Mouse (Mus musculus): Measurements from ENCODE around the gene Osbpl9. TPM values are rescaled to one million over a fixed set of nuclear protein-coding genes. Genes with fewer than 3 reads are reported as not detected.

The Osbpl9 gene
- total RNA-seq, 4 experiments from 2014 or later = 60.7 to 75.9 (median 72.2) TPM

- no peak for DNase-seq (ENCODE audit: low spot score in 2 of 2)
Measured at GRCm38 (mm10) chr4:109207524-109207923, 5.5 kb upstream of the Osbpl9 start.

- DNase-seq (ENCODE audit: low spot score in 2 of 2) = no peak
Measured at GRCm38 (mm10) chr4:109204416-109204815, 2.3 kb upstream of the Osbpl9 start.

- no peak for DNase-seq (ENCODE audit: low spot score in 2 of 2)
Measured at GRCm38 (mm10) chr4:109203931-109204330, 1.9 kb upstream of the Osbpl9 start.

- DNase-seq (ENCODE audit: low spot score in 2 of 2) = no peak
Measured at GRCm38 (mm10) chr4:109199069-109199468, 3.0 kb downstream of the Osbpl9 start.

GRCm38 (mm10) chr4:109195900-109196629, 6.0 kb downstream of the Osbpl9 start:
- no peak for DNase-seq (ENCODE audit: low spot score in 2 of 2)

- no peak for DNase-seq (ENCODE audit: low spot score in 2 of 2)
Measured at GRCm38 (mm10) chr4:109193886-109194285, 8.2 kb downstream of the Osbpl9 start.

- no peak for DNase-seq (ENCODE audit: low spot score in 2 of 2)
Measured at GRCm38 (mm10) chr4:109191598-109191997, 10.5 kb downstream of the Osbpl9 start.

- no peak for DNase-seq (ENCODE audit: low spot score in 2 of 2)
Measured at GRCm38 (mm10) chr4:109185616-109186405, 16.3 kb downstream of the Osbpl9 start.

- DNase-seq (ENCODE audit: low spot score in 2 of 2) = no peak
Measured at GRCm38 (mm10) chr4:109175677-109176076, 26.4 kb downstream of the Osbpl9 start.

GRCm38 (mm10) chr4:109173775-109174440, 28.2 kb downstream of the Osbpl9 start:
- DNase-seq (ENCODE audit: low spot score in 2 of 2) = no peak

GRCm38 (mm10) chr4:109173369-109173768, 28.7 kb downstream of the Osbpl9 start:
- DNase-seq (ENCODE audit: low spot score in 2 of 2) = no peak

- DNase-seq (ENCODE audit: low spot score in 2 of 2) = peak; percentile 73 to 79
Measured at GRCm38 (mm10) chr4:109165521-109166173, 36.4 kb downstream of the Osbpl9 start.

- DNase-seq (ENCODE audit: low spot score in 2 of 2) = peak; percentile 39 to 49
Measured at GRCm38 (mm10) chr4:109156481-109157261, 45.4 kb downstream of the Osbpl9 start.

GRCm38 (mm10) chr4:109156073-109156472, 46.0 kb downstream of the Osbpl9 start:
- DNase-seq (ENCODE audit: low spot score in 2 of 2) = no peak

GRCm38 (mm10) chr4:109150214-109150613, 51.9 kb downstream of the Osbpl9 start:
- DNase-seq (ENCODE audit: low spot score in 2 of 2) = no peak

- no peak for DNase-seq (ENCODE audit: low spot score in 2 of 2)
Measured at GRCm38 (mm10) chr4:109149411-109149810, 52.7 kb downstream of the Osbpl9 start.

- no peak for DNase-seq (ENCODE audit: low spot score in 2 of 2)
Measured at GRCm38 (mm10) chr4:109147278-109148038, 54.6 kb downstream of the Osbpl9 start.

- DNase-seq (ENCODE audit: low spot score in 2 of 2) = no peak
Measured at GRCm38 (mm10) chr4:109143091-109143490, 59.0 kb downstream of the Osbpl9 start.

GRCm38 (mm10) chr4:109138551-109138950, 63.5 kb downstream of the Osbpl9 start:
- no peak for DNase-seq (ENCODE audit: low spot score in 2 of 2)
